Mouse (Mus musculus) intestine, embryonic 16.5 days (tissue): Measurements from ENCODE around the gene Olfr98. TPM values are rescaled to one million over a fixed set of nuclear protein-coding genes. Genes with fewer than 3 reads are reported as not detected.

Source experiments
- ATAC-seq: fragments of 200-750 bp; cut with Nextera tagmentation; 2 replicates; pipeline ENCODE4 v1.8.0; 2017; ENCODE audit warnings: moderate TSS enrichment, moderate library complexity
- H3K27ac ChIP-seq: fragments of 300-500 bp; sonication (generic); 2 replicates; pipeline ENCODE4 v1.5.1; 2014; ENCODE audit warnings: mild to moderate bottlenecking, low read length
- H3K27me3 ChIP-seq: fragments of 300-500 bp; sonication (generic); replicated peaks from 2 replicates; pipeline ENCODE4 v1.6.1; 2014; ENCODE audit warnings: low read length, control low read depth, mixed read lengths; ENCODE audit not compliant: control insufficient read depth, insufficient read depth
- H3K36me3 ChIP-seq: fragments of 300-500 bp; sonication (generic); 2 replicates; pipeline ENCODE4 v1.6.1; 2014; ENCODE audit warnings: low read length, control low read depth; ENCODE audit not compliant: control insufficient read depth, insufficient read depth
- H3K4me1 ChIP-seq: fragments of 300-500 bp; sonication (generic); 2 replicates; pipeline ENCODE4 v1.6.1; 2014; ENCODE audit warnings: low read length, control low read depth, mixed read lengths; ENCODE audit not compliant: control insufficient read depth, insufficient read depth
- H3K4me2 ChIP-seq: fragments of 300-500 bp; sonication (generic); 2 replicates; pipeline ENCODE4 v1.6.1; 2014; ENCODE audit warnings: low read depth, low read length, control low read depth
- H3K4me3 ChIP-seq: fragments of 300-500 bp; sonication (generic); 2 replicates; pipeline ENCODE4 v1.5.1; 2014; ENCODE audit warnings: mild to moderate bottlenecking, low read length
- H3K9ac ChIP-seq: fragments of 300-500 bp; sonication (generic); 2 replicates; pipeline ENCODE4 v1.6.1; 2014; ENCODE audit warnings: low read depth, low read length
- H3K9me3 ChIP-seq: fragments of 300-500 bp; sonication (generic); 2 replicates; pipeline ENCODE4 v1.6.1; 2016; ENCODE audit warnings: low read length, control low read depth; ENCODE audit not compliant: control insufficient read depth
- WGBS: fragments of 180-500 bp; shearing (Covaris S2); extraction: QIAGEN DNeasy Blood & Tissue Kit; methylation state at CpG from one replicate; pipeline ENCODE4 v1.1.7; 2014; 5-methylcytosine and 5-hydroxymethylcytosine counted together
- polyA plus RNA-seq: library from polyadenylated mRNA; unstranded; fragments of >200 nt; fragmentation: Nextera tagmentation; extraction: Ambion mirVana; gene quantifications from 2 replicates; pipeline ENCODE4 v1.2.1, GENCODE M21; 2015

The Olfr98 gene
- polyA plus RNA-seq = not detected in 2 replicates

DNA sequence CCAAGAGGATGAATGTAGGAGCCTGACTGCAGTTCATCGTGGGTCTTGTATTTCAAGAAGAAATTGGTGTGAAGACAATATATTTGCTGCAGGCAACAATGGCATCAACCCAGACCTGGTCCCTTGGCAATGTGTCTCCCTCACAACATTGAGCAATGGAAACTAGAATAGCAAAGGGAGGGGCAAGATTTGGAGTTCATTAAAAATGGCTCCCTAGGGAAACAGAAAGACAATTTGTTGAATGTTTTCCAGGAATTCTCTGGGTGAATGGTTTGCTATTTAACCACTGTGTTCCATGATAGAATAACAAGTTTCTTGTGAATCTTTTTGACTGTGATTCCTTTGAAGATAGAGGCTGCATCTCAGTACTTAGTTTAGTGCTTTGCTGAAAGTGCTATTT, at the start of gene Olfr98:
TSS of gene Olfr98 (minus strand) at position 124 of the 400 bp plus-strand sequence.
- H3K4me3 ChIP-seq = no peak within 1 kb of the TSS
- H3K27ac ChIP-seq = no peak within 1 kb of the TSS
- no peaks in the 10 kb centered on the region for H3K36me3 ChIP-seq
- WGBS = 77% methylated on average over 1 of the region's 1 CpGs
- H3K9me3 ChIP-seq = no peaks in the 10 kb centered on the region
- no peak for ATAC-seq
- no peak within 1 kb of the TSS for H3K4me2 ChIP-seq
- no peaks in the 10 kb centered on the region for H3K27me3 ChIP-seq
- H3K9ac ChIP-seq = no peak within 1 kb of the TSS
- H3K4me1 ChIP-seq = no peaks in the 10 kb centered on the region

DNA sequence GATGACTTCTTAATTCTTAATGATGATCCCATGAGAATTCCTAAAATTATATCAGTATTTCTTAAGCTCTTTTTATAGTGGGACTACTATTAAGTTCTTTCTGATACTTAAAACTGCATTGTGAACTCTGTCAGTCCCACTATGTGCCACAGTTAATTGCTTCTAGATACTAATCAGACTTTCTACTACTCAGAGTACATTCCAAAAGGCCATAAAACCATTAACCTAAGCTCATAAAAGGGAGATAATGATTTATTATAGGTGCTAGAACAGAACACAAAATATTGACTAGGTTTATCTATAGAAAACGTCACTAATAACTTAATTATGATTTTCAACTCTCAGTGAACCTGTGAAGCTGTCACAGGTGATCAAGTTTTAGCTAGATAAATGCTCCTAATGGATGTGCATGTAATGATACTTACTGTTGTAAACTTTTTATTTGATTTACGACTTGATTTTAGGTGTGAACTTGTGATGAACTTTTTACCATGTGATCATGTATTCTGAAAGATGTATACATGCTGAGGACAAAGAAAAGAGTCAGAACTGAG, 46.7 kb upstream of the Olfr98 start:
- no peaks in the 10 kb centered on the region for H3K9me3 ChIP-seq
- no peaks in the 10 kb centered on the region for H3K4me1 ChIP-seq
- WGBS = 25% methylated on average over 2 of the region's 2 CpGs
- no peaks in the 10 kb centered on the region for H3K27me3 ChIP-seq
- H3K9ac ChIP-seq = no peak overlapping the region
- H3K4me2 ChIP-seq = no peak overlapping the region
- no peak overlapping the region for H3K27ac ChIP-seq
- ATAC-seq = peak; percentile 94
- H3K4me3 ChIP-seq = no peak overlapping the region
- H3K36me3 ChIP-seq = no peaks in the 10 kb centered on the region

DNA sequence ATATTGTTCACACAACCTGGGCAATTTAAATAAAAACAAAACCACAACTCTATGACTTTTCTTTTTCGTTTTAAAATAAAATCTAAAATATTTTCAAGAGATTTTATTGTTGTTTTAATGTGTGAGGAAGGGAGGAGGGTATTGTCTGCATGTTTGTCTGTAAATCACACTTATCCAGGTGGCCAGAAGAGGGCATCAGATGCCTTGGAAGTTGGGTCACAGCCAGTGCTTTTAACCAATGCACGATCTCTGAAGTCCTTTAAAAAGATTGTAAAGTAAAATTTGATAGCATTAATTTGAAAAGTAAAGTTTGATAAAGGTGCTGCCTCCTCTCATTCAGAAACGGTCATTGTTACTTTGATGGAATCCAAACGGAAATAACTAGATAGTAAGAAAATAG, 44.9 kb upstream of the Olfr98 start:
- no peak overlapping the region for H3K27ac ChIP-seq

DNA sequence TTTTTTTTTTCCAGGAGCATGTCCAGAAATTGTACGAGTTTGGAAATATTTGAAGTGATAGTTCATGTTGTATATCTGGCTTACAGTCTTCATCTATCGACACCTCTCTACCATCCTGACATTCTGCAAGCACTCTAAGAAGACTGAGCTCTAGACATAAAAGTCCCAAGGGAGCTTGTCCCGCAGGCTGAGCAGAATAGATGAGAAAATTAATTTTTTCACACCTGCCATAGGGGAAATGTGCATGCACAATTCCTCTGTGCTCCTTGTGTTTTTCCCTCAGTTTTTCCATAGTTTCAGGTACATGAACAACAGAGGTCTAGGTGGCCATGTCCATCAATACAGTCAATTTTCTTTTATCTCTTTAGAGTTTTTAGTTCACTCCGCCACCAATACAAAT, 40.7 kb upstream of the Olfr98 start, which contains the start of gene Olfr101:
TSS of gene Olfr101 (minus strand) at position 101 of the 400 bp plus-strand sequence.
- no peak within 1 kb of the TSS for H3K9ac ChIP-seq
- no peak within 1 kb of the TSS for H3K4me2 ChIP-seq
- H3K27ac ChIP-seq = no peak within 1 kb of the TSS
- WGBS = 84% methylated on average over 4 of the region's 4 CpGs
- no peak within 1 kb of the TSS for H3K4me3 ChIP-seq
- no peaks in the 10 kb centered on the region for H3K4me1 ChIP-seq
- H3K9me3 ChIP-seq = no peaks in the 10 kb centered on the region
- no peak for ATAC-seq
- no peaks in the 10 kb centered on the region for H3K36me3 ChIP-seq
- H3K27me3 ChIP-seq = no peaks in the 10 kb centered on the region

More for the DNA sequence above, 44.9 kb upstream of the Olfr98 start:
- no peak overlapping the region for H3K4me3 ChIP-seq
- no peaks in the 10 kb centered on the region for H3K9me3 ChIP-seq
- no peak for ATAC-seq
- H3K4me1 ChIP-seq = no peaks in the 10 kb centered on the region
- WGBS = 43% methylated on average over 4 of the region's 4 CpGs
- no peaks in the 10 kb centered on the region for H3K27me3 ChIP-seq
- H3K36me3 ChIP-seq = no peaks in the 10 kb centered on the region
- no peak overlapping the region for H3K9ac ChIP-seq
- no peak overlapping the region for H3K4me2 ChIP-seq

DNA sequence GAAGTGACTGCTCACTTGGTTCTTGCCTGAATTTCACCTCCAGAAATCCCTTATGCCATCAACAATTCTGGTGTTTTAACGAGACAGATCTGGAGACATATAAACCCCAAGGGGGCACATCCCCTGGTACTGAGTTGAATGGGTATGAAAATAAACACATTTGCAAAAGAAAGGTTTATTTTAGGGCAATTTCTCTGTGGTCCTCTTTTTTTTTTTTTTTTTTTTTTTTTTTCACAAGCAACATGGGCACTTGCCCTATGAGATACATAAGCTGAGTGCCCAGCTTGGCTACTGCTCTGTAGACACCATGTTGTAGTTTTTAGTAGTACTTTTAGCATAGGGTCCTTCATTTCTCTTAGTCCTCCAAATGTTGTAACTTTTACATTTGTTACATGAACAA, 19.8 kb upstream of the Olfr98 start, which contains the start of gene Olfr99:
TSS of gene Olfr99 (minus strand) at position 101 of the 400 bp plus-strand sequence.
- H3K9me3 ChIP-seq = no peaks in the 10 kb centered on the region
- ATAC-seq = no peak
- no peaks in the 10 kb centered on the region for H3K4me1 ChIP-seq
- H3K9ac ChIP-seq = no peak within 1 kb of the TSS
- H3K27ac ChIP-seq = no peak within 1 kb of the TSS
- 77% methylated on average over 1 of the region's 1 CpGs for WGBS
- H3K4me3 ChIP-seq = no peak within 1 kb of the TSS
- H3K36me3 ChIP-seq = no peaks in the 10 kb centered on the region
- H3K27me3 ChIP-seq = no peaks in the 10 kb centered on the region
- no peak within 1 kb of the TSS for H3K4me2 ChIP-seq

DNA sequence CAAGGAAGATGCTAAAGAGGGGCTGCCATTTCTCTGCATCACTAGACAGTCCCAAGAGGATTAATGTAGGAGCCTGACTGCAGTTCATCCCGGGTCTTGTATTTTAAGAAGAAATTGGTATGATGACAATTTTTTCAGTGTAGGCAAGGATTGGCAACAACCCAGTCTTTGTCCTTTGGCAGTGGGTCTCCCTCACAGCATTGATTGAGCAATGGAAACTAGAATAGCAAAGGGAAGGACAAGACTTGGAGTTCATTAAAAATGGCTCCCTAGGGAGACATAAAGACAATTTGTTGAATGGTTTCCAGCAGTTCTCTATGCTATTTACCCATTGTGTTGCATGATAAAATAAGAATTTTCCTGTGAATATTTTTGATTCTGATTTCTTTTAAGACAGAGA, 16.8 kb upstream of the Olfr98 start:
- no peak for ATAC-seq
- 90% methylated on average over 1 of the region's 1 CpGs for WGBS
- no peaks in the 10 kb centered on the region for H3K36me3 ChIP-seq
- no peak overlapping the region for H3K4me3 ChIP-seq
- no peak overlapping the region for H3K27ac ChIP-seq
- H3K9ac ChIP-seq = no peak overlapping the region
- H3K4me1 ChIP-seq = no peaks in the 10 kb centered on the region
- no peaks in the 10 kb centered on the region for H3K27me3 ChIP-seq
- no peaks in the 10 kb centered on the region for H3K9me3 ChIP-seq
- no peak overlapping the region for H3K4me2 ChIP-seq

DNA sequence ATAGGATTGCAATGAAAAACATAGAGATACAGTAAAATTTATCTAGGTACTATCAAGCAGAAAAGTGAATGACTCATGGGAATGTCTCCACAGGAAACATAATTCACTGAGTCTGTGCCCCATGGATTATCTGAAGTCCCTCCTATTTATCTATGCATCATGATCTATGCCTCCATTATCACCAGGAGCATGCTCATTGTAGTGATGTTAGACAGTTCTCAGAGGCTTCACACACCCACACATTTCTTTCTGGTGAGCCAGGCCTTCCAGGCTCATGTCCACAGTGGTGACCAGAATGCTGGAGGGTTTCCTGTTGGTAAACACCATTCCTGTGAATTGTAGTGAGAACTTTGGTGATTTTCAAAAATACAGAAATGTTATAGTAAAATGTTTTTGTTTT, 13.0 kb upstream of the Olfr98 start:
- Histone ChIP-seq H3K27me3 (no peaks in the 10 kb centered on the region), H3K9me3 (no peaks in the 10 kb centered on the region), H3K4me2 (no peak overlapping the region), H3K4me3 (no peak overlapping the region), H3K36me3 (no peaks in the 10 kb centered on the region), H3K9ac (no peak overlapping the region), H3K4me1 (no peaks in the 10 kb centered on the region), H3K27ac (no peak overlapping the region)
- ATAC-seq = no peak

DNA sequence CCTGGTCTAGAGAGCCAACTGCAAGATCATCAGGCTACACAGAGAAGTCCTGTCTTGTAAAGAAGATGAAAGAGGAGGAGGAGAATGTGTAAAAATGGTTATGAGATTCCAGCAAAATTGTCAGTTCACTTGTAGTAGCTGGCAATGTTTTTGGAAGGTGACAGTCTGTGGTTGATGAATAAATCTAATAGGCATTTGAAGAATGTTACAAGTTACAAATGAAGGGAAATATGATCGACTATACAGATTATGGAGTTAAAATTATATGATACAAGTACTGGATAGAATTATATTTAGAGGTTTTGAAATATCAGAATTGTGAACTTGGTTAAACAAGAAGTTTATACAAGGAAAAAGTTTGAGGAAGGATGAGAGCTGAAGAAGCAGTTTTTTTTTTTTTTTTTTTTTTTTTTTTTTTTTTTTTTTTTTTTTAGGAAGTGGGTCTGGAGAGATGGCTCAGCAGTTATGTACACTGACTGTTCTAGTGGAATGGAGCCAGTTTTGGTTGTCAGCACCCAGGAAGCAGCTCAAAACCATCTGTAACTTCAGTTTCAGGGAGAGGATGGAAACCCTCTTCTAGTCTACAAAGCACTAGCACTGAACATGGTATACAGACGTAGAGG, 12.2 kb upstream of the Olfr98 start:
- no peaks in the 10 kb centered on the region for H3K27me3 ChIP-seq
- H3K4me2 ChIP-seq = no peak overlapping the region
- H3K9me3 ChIP-seq = no peaks in the 10 kb centered on the region
- H3K4me3 ChIP-seq = no peak overlapping the region
- H3K4me1 ChIP-seq = no peaks in the 10 kb centered on the region
- WGBS = 82% methylated on average over 2 of the region's 2 CpGs
- H3K27ac ChIP-seq = no peak overlapping the region
- H3K9ac ChIP-seq = no peak overlapping the region
- ATAC-seq = no peak
- no peaks in the 10 kb centered on the region for H3K36me3 ChIP-seq

DNA sequence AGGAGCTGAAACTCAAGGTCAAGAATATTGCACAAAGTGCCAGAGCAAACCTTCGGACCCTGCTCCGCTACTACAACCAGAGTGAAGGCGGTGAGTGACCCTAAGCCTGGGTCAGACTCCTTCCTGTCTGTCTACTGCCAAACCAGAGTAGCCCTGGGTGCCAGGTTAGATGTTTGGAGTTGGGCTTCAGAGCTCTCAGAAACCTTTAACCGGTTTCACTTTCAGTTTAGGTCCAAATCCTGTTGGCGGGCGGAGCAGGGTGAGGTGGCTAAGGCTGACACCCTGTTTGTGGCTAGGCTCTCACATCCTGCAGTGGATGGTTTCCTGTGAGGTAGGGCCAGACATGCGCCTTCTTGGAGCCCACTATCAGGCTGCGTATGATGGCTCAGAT, 7.1 kb upstream of the Olfr98 start:
- Histone ChIP-seq H3K9ac (peak overlapping the region; percentile 56), H3K9me3 (no peaks in the 10 kb centered on the region), H3K4me2 (peak overlapping the region; percentile 82), H3K4me1 (no peaks in the 10 kb centered on the region), H3K4me3 (peak overlapping the region; percentile 57), H3K36me3 (no peaks in the 10 kb centered on the region), H3K27me3 (no peaks in the 10 kb centered on the region), H3K27ac (no peak overlapping the region)
- WGBS = 53% methylated on average over 8 of the region's 8 CpGs
- peak; percentile 68 for ATAC-seq
